Mouse (Mus musculus) large intestine, adult 2 months (tissue): ENCODE data around the gene Sgms1. TPM values are rescaled to one million over a fixed set of nuclear protein-coding genes. Genes with fewer than 3 reads are reported as not detected.

Source experiments
- DNase-seq: peaks from one replicate; pipeline ENCODE4 v3.0.0-alpha.2; 2012; ENCODE audit warnings: low read depth, low spot score
- WGBS: fragments of 180-500 bp; shearing (Covaris S2); methylation state at CpG from one replicate; pipeline ENCODE4 v1.1.7; 2018; 5-methylcytosine and 5-hydroxymethylcytosine counted together
- polyA plus RNA-seq: library from polyadenylated mRNA; depleted of rRNA; stranded (reverse); fragments of >200 nt; gene quantifications from 2 replicates; pipeline ENCODE4 v1.2.3, GENCODE M21; 2012

Sgms1 gene
- polyA plus RNA-seq, 1 experiment, result 24.7 TPM

DNA sequence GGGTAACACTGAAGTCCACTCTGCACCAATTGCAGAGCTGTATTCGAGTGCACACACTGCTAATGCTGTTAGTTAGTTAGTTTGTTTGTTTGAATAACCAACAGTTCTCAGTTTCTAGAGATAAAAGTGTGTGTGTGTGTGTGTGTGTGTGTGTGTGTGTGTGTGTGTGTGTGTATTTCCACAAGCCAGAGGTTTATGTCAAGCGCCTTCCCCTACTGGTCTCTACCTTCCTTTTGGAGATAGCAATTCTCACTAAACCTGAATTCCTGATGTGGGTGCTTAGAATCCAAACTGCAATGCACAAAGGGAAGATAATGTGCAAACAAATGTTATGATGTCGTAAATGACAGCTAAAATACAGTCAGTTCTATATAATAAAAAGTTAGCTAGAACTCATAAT is 131.9 kb downstream of the Sgms1 start:
- DNase-seq, result no peak
- WGBS, result 64% methylated on average over 3 of the region's 3 CpGs

DNA sequence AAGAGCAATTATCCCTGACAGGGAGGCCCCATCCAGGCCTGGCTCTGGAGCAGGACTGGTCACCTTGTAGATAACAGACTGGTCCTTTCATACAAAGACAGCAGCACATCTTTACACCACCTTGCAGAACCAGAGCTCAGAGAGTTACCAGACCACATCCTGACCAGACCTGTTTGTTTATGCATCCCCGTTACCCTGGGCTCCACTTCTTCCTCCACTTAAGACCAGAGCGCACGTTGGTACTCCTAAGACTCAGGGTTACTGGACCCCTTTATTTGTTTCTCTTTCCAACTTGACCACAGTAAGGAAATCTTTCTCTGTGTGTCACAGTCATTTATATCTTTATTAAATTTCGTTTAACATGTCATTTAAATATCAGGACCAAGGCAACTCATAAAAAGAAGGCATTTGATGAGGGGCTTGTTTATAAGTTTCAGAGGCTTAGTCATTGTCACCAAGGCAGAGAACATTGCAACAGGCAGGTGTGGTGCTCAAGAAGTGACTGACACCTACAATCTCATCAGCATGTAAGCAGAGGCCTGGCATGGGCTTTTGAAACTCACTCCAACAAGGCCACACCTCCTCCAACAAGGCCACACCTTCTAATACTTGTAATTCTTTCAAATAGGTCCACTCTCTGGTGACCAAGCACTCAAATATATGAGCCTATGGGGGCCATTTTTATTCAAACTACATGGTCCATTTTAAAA is 132.7 kb downstream of the Sgms1 start:
- no peak for DNase-seq
- 79% methylated on average over 4 of the region's 4 CpGs for WGBS

DNA sequence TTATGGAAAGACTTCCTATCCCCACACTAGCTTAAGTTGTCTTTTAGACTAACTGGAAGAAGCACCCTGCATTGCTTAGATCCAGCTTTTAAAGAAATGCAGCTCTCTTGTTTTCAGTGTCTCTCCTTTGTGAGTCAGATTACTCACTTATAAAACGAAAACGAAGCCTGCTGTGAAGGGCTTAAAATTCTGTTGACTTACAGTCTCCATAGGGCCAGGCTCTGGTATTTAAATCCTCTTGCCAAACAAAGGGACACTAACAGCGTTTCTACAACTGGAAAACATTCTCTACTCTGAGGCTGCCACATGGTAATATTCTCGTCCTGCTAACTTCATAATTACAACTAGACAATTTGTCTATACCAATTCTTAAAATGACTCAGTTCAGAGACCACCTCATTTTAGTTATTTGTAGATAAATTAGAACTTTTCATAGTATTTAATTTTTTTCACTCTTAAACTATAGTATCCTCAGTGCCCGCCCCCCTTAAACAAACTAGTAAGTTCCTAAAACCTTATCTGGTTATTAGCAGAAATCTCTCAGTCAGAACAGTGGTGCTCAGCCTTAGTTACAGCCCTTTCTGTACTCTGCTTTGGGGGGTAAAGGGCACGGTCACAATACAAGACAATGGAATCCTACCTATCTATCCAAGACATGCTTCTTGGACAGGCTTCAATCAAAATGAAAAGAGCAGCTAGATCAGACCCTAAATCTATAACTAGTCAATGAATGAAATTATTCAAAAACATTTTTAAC is 133.9 kb downstream of the Sgms1 start:
- 57% methylated on average over 6 of the region's 6 CpGs for WGBS
- no peak for DNase-seq

DNA sequence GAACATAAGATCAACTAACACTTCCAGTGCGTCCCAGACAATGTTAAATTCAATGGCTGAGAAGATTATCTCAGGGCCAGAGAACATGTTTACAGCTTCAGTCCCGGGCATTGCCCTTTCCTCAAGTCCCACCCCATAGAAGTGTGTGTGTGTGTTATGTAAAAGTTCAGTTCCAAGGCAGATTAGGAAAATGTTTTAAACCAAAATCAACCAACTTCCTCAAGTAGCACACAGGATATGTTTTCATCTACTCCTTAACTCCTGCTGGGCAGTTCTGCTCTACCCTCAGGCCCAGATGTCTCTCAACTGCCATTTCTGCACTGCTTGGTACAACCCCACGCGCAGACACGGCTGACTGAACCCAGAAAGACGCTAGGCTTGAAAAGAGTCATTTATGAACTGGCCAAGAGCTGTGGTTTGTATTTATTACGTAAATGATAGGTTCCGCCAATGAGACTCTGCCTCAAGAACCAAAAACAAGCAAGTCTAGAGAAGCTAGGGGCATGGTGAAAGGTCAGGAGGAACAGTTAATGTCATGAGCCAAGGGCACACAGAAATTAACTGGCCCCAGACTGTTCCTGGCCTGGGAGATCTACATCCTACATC is 134.7 kb downstream of the Sgms1 start:
- 64% methylated on average over 8 of the region's 8 CpGs for WGBS

DNA sequence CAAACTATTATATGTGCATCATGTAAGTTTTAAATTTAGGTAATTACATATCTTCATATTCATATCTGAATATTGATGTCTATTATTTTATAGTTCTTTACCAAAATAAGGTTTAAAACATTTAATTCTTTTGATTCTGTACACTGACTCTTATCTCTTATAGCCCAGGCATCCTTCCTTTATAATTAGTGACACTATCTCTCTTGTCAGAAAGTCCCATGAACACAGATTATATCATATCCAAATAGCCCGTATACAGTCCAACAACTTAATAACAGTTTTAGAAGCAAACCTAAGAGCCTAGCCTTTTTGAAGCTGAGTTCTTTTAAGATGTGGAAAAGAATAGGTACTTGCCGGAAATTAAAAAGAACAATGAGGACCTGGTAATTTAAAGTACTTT is 135.3 kb downstream of the Sgms1 start:
- WGBS, result 76% methylated on average over 2 of the region's 2 CpGs
- no peak for DNase-seq

More for the DNA sequence above, 134.7 kb downstream of the Sgms1 start:
- no peak for DNase-seq

DNA sequence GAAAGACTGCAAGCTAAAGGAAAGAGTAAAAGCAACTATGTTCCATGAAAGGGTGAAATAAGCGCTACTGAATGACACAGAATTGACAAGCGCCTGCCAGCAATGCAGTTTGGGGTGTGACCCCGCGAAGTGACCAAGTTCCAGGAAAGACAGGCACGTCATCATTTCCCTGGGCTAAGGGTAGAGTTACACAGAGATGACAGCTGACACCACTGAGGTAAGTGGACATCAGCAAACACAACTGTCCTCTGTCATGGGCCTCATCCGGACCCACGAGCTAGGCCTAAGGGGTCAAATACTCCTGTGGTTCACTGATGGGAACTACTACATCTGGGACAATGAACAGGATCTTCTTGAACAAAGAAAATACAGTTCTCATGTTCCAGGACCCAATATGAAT is 136.5 kb downstream of the Sgms1 start:
- no peak for DNase-seq
- 82% methylated on average over 7 of the region's 7 CpGs for WGBS

DNA sequence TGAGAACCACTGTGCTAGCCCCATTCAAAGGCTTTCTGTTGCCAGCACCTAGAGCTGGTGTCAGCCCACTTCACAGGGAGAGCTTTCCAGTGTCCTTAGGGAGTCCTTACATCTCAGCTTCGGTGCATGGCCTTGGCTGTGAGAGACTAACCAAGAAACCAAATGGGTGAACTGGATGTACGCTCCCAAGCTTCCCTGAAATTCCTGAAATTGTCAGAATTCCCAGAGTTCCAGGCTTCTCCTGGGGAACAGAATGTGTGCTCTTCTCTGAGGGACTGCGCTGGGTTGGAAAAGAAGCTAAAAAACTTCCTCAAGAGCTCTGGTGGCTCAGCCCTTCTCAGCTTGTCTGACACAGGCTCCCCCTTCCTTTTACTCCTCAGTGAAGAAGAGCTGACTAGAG is 137.1 kb downstream of the Sgms1 start:
- DNase-seq, result no peak
- 78% methylated on average over 3 of the region's 3 CpGs for whole genome bisulfite sequencing

DNA sequence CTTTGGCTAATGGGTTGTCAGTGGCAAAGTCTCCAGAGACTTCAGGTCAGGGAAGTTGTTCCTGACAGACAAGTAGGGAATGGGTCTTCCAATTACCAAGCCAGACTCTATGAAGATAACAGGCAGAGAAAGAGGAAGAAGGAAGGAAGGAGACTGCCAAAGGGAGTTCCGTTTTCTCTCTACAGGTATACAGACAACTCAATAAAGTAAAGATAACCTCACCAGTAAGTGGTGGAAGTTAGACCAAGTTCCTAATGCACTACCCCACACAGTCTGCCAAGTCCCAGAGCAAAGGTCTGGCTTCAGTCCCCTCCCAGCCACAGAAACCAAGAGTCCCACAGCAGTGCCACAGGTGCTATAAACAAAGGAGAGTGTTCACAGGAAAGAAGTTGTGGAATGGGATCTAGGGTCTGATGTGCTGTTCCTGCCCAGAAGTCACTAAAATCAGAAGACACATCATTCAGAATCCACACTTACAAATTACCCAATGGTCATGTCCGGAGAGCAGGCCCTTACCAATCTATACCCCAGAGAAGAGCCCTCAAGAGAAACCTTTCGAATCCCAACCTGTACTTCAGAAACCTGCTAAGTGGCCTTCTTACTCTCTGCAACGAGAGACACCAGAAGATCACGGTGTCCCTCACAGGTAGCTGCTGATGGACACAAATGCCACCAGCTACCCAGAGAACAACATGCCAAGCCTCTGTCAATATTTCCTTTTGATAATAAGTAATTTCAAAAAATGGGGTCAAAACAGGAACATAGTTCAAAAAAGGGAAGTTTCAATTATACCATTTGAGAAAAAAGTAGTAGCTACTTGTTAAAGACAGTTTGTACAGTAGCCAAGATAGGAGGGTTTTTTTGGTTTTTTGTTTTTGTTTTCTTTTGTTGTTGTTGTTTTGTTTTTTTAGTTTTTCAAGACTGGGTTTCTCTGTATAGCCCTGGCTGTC is 140.1 kb downstream of the Sgms1 start:
- WGBS, result 60% methylated on average over 5 of the region's 5 CpGs
- peak; percentile 38 for DNase-seq

DNA sequence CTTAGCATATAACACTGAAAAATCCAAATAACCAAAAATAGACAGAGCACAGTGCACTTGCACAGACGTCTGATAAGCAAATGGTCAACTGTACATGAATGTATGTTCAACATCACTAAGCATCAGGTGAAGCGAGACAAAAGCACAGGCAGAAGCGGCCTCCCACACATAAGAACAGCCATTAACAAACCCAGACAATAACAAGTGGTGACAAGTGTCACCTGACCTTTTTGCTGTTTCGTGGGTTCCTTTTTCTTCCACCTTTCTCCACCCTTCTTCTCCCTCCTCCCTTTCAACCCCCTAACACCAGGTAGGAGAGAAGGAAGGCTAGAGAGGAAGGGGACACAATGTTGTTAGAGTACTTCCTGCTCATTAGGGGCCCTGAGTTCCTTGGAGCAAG is 144.6 kb downstream of the Sgms1 start:
- DNase-seq, result no peak
- WGBS, result 85% methylated on average over 4 of the region's 4 CpGs

DNA sequence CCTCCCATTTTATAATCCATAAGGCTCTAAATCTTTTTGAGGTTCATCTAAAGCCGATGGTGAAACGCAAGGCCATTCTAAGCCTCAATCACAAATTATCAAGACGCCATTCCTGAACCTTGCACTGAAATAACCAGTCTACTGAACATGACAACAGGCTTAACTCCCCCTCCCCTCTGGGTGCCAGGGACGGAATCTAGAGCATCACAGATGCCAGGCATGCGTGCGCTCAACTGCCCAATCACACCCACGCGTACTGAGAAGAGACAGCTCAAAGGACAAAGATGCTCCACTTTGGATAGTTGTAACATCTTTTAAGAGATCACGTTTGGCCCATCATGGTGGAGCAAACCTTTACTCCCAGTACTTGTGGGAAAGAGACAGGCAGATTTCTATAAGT is 146.3 kb downstream of the Sgms1 start:
- DNase-seq, result no peak
- 96% methylated on average over 9 of the region's 9 CpGs for WGBS

DNA sequence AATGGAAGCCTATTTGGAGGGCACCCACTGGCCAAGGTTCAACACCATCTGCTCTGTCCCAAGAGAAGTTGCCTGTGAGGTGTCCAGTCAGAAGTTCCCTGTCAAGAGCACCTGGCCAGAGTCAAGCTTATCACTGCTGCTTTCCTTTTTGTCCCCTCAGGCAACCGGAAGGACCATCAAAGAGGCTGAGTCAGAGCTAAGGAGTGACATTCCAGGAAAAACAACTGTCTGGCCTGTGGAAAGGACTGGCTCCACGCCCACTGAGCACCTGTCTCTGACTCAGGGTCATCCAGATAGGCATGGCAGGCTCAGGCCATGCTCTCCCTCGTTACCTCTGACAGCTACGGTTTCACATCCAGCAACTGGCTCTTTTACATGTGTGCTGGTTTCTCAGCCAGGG is 147.4 kb downstream of the Sgms1 start:
- peak; percentile 72 for DNase-seq
- WGBS, result 18% methylated on average over 4 of the region's 4 CpGs

DNA sequence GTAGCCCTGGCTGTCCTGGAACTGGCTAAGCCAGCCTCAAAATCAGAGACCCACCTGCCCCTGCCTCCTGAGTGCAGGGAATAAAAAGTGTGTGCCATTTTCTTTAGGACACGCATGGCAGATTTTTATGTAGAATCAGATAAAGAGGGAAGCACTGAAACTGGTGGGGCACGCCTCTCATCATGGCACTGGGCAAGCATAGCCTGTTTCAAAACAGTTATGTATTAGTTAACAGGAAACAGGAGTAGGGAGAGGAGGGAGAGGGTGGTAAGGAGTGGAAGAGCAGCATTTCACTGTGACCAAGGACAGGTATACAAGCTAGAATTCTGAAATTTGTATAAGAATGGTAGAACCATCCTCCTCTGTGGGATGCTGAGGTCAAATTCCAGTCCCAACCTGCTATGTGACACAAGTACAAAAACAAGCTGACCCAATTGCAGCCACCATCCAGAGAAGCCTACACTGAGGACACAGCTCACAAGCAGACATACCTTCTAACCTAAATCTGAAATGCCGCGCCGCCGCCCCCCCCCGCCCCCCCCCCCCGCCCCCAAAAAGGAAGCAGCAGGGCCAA is 149.0 kb downstream of the Sgms1 start:
- DNase-seq, result no peak

DNA sequence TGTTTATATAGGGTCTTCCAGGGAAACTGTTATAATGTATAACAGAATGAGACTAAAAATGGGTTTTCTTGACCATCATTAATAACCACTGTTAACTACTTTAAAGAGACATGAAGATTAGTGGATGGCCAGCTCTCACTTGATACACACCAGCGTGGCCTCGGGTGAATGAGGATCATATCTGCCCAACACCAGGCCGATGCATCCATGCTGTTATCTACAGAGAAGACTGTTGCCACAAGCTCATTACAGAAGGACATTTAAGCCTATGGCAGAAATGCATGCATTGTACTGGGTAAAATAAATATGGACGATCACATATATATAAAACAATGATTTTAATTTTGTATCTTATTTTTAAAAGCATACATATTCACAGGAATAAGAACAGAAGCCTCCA is 149.6 kb downstream of the Sgms1 start:
- whole genome bisulfite sequencing, result 95% methylated on average over 4 of the region's 4 CpGs
- no peak for DNase-seq

More for the DNA sequence above, 149.0 kb downstream of the Sgms1 start:
- 75% methylated on average over 8 of the region's 8 CpGs for WGBS

DNA sequence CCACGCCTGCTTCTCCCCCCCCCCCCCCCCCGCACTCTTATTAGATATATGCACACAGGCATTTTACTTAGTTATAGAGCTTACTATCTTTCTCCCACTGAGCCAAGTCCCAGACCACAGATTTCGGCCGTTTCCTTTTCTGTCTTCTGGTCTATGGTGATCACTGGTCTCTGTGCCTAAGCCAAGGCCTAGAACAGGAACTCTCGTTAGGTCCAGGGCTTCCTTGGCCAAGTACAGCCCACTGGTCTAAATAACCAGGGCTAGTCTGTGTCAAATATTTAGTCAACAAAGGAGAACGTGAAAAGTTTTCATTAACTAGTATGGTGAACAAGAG is 150.1 kb downstream of the Sgms1 start:
- DNase-seq, result no peak
- WGBS, result 80% methylated on average over 6 of the region's 6 CpGs

DNA sequence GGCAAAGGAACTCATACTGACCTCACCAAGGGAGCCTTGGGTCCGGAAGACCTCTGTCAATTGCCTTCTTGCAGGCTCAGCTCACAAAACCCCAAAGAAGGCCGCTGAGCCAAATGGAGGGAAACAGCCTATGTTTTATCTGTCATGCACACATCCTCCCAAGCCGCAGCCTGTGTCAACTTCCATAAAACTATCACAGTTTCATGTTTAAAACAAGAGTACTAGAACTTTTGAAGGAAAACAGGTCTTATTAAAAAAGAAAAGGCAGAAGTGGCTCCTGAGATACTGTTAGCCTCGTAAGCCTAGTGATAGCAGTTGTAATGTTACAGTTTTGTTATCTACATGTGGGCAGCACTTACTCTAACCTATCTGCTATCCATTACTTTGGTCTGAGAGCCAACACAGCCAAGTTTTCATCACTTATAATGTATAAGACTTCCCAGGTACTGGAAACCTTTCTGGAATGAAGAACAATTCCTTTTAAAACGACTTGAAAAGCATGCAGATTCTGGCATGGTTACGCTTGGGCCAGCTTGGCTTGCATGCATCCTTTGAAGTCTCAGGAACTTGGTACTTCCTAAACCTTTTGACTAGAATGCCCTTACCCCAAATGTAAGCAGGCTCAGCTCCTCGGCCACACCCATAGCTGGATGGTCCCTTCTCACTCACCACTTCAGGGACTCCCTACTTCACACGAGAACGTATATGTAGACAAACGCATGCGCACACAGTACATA is 150.6 kb downstream of the Sgms1 start:
- no peak for DNase-seq
- WGBS, result 83% methylated on average over 11 of the region's 11 CpGs

DNA sequence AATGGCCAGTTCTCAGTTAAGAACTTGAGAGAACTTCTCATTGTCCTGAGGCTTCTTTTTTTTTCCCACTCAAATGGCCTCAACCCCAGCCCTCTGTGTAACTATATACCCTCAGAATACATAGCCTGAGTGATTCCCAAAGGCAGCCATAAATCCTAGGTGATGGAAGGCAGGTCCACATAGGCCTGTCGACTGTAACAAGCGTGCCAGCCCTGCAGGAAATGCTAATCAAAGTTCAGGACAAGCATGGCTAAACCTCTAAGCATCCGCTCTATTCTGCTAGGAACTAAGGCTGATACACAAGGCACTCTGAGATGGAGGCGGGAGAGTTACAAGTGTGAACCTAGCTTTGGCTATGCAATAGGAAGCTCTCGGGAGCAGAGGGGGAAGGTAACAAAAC is 151.8 kb downstream of the Sgms1 start:
- 84% methylated on average over 5 of the region's 5 CpGs for WGBS
- no peak for DNase-seq

DNA sequence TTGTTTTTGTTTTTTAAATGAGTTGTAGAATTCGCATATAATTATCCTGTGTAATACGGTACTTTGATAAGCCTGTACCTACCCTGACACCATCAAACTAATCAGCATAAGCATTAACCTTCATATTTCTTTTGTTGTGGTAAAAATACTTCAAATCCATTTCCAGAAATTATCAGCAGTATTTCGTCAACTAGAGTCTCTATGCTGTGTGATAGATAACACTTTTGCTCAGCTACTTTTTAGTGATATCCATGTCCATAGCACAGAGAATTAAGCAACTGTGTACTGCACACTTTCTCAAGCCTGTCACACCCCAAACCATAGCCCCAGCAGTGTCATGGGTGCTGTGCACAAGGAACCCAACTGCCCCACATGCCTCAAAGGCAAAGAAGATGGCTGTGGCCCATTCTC is 152.3 kb downstream of the Sgms1 start:
- no peak for DNase-seq
- 96% methylated on average over 3 of the region's 3 CpGs for WGBS

DNA sequence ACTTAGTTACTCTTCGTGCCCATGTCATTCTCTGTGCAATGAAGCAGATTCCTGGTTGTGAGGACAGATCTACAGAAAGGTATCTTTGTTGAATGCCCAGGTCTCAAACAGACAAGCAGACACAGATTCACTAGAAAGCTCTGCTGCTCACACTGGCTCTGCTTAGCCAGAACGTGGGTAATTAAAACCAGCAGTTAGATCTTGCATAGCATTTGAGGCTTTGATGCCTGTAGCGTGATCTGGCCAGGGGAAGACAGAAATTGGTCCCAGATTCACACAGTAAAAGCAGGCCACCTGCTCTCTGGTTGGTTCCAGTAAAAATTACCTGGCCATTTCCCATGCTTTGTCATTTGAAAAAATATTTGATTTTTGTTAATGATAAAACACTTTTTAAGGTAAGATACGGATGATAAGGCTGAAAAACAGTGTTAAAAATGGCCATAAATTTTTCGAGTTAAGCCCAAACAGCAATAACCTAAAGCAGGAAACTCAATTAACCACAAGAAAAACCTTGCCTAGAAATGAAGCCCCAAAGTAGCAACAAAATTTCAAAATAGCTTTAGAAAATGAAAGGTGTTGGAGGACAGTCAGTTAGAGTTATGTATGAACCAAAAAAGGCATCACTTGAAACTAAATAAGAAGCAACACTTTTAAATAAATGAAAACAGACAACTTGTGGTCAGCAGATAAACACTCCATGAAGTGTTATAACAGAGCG is 154.6 kb downstream of the Sgms1 start:
- 62% methylated on average over 6 of the region's 6 CpGs for WGBS
- no peak for DNase-seq
